Mouse (Mus musculus): ENCODE results near the gene Spata5.
A peak's percentile ranks its signal among the peaks of the same experiment; 100 is the strongest.

Gene Spata5

GRCm38 (mm10) chr3:37419458-37419991 is at the start of gene Spata5:
Spata5 (plus strand) TSS chr3:37419896.
- DNase-seq (ENCODE audit: low read depth, low spot score) = peak; percentile 100
- H3K36me3 ChIP-seq (ENCODE audit: control insufficient read depth, insufficient read depth, low read length, poor library complexity, severe bottlenecking) = no peaks in the 10 kb centered on the region
- H3K27me3 ChIP-seq (ENCODE audit: control insufficient read depth, insufficient read depth, low read length, poor library complexity, severe bottlenecking) = no peaks in the 10 kb centered on the region

- Histone ChIP-seq H3K36me3 (ENCODE audit: control insufficient read depth, insufficient read depth, low read length, poor library complexity, severe bottlenecking) (no peaks in the 10 kb centered on the region), H3K27me3 (ENCODE audit: control insufficient read depth, insufficient read depth, low read length, poor library complexity, severe bottlenecking) (no peaks in the 10 kb centered on the region)
- DNase-seq (ENCODE audit: low read depth, low spot score) = no peak
Observed at GRCm38 (mm10) chr3:37370407-37370806, 49.3 kb upstream of the Spata5 start.

- no peak for DNase-seq (ENCODE audit: low read depth, low spot score)
- Histone ChIP-seq H3K36me3 (ENCODE audit: control insufficient read depth, insufficient read depth, low read length, poor library complexity, severe bottlenecking) (no peaks in the 10 kb centered on the region), H3K27me3 (ENCODE audit: control insufficient read depth, insufficient read depth, low read length, poor library complexity, severe bottlenecking) (no peaks in the 10 kb centered on the region)
Observed at GRCm38 (mm10) chr3:37373712-37374111, 46.0 kb upstream of the Spata5 start.

GRCm38 (mm10) chr3:37377926-37378325 is 41.8 kb upstream of the Spata5 start:
- H3K36me3 ChIP-seq (ENCODE audit: control insufficient read depth, insufficient read depth, low read length, poor library complexity, severe bottlenecking) = no peaks in the 10 kb centered on the region

GRCm38 (mm10) chr3:37378412-37378811 is 41.3 kb upstream of the Spata5 start:
- no peak for DNase-seq (ENCODE audit: low read depth, low spot score)
- Histone ChIP-seq H3K36me3 (ENCODE audit: control insufficient read depth, insufficient read depth, low read length, poor library complexity, severe bottlenecking) (no peaks in the 10 kb centered on the region), H3K27me3 (ENCODE audit: control insufficient read depth, insufficient read depth, low read length, poor library complexity, severe bottlenecking) (no peaks in the 10 kb centered on the region)

More at GRCm38 (mm10) chr3:37377926-37378325, 41.8 kb upstream of the Spata5 start:
- no peaks in the 10 kb centered on the region for H3K27me3 ChIP-seq (ENCODE audit: control insufficient read depth, insufficient read depth, low read length, poor library complexity, severe bottlenecking)
- no peak for DNase-seq (ENCODE audit: low read depth, low spot score)

GRCm38 (mm10) chr3:37379201-37379600 is 40.5 kb upstream of the Spata5 start:
- H3K27me3 ChIP-seq (ENCODE audit: control insufficient read depth, insufficient read depth, low read length, poor library complexity, severe bottlenecking) = no peaks in the 10 kb centered on the region
- H3K36me3 ChIP-seq (ENCODE audit: control insufficient read depth, insufficient read depth, low read length, poor library complexity, severe bottlenecking) = no peaks in the 10 kb centered on the region
- DNase-seq (ENCODE audit: low read depth, low spot score) = no peak

GRCm38 (mm10) chr3:37379930-37380881 is 39.5 kb upstream of the Spata5 start:
- Histone ChIP-seq H3K27me3 (ENCODE audit: control insufficient read depth, insufficient read depth, low read length, poor library complexity, severe bottlenecking) (no peaks in the 10 kb centered on the region), H3K36me3 (ENCODE audit: control insufficient read depth, insufficient read depth, low read length, poor library complexity, severe bottlenecking) (no peaks in the 10 kb centered on the region)
- DNase-seq (ENCODE audit: low read depth, low spot score) = no peak

- Histone ChIP-seq H3K27me3 (ENCODE audit: control insufficient read depth, insufficient read depth, low read length, poor library complexity, severe bottlenecking) (no peaks in the 10 kb centered on the region), H3K36me3 (ENCODE audit: control insufficient read depth, insufficient read depth, low read length, poor library complexity, severe bottlenecking) (no peaks in the 10 kb centered on the region)
- DNase-seq (ENCODE audit: low read depth, low spot score) = no peak
Observed at GRCm38 (mm10) chr3:37381457-37381856, 38.2 kb upstream of the Spata5 start.

- no peaks in the 10 kb centered on the region for H3K36me3 ChIP-seq (ENCODE audit: control insufficient read depth, insufficient read depth, low read length, poor library complexity, severe bottlenecking)
- no peak for DNase-seq (ENCODE audit: low read depth, low spot score)
Observed at GRCm38 (mm10) chr3:37383096-37383765, 36.5 kb upstream of the Spata5 start.

GRCm38 (mm10) chr3:37387310-37387709 is 32.4 kb upstream of the Spata5 start:
- H3K27me3 ChIP-seq (ENCODE audit: control insufficient read depth, insufficient read depth, low read length, poor library complexity, severe bottlenecking) = no peaks in the 10 kb centered on the region
- DNase-seq (ENCODE audit: low read depth, low spot score) = peak; percentile 19
- H3K36me3 ChIP-seq (ENCODE audit: control insufficient read depth, insufficient read depth, low read length, poor library complexity, severe bottlenecking) = no peaks in the 10 kb centered on the region

More at GRCm38 (mm10) chr3:37383096-37383765, 36.5 kb upstream of the Spata5 start:
- no peaks in the 10 kb centered on the region for H3K27me3 ChIP-seq (ENCODE audit: control insufficient read depth, insufficient read depth, low read length, poor library complexity, severe bottlenecking)

- no peaks in the 10 kb centered on the region for H3K36me3 ChIP-seq (ENCODE audit: control insufficient read depth, insufficient read depth, low read length, poor library complexity, severe bottlenecking)
- no peaks in the 10 kb centered on the region for H3K27me3 ChIP-seq (ENCODE audit: control insufficient read depth, insufficient read depth, low read length, poor library complexity, severe bottlenecking)
- no peak for DNase-seq (ENCODE audit: low read depth, low spot score)
Observed at GRCm38 (mm10) chr3:37396930-37397608, 22.6 kb upstream of the Spata5 start.

- no peaks in the 10 kb centered on the region for H3K27me3 ChIP-seq (ENCODE audit: control insufficient read depth, insufficient read depth, low read length, poor library complexity, severe bottlenecking)
- no peaks in the 10 kb centered on the region for H3K36me3 ChIP-seq (ENCODE audit: control insufficient read depth, insufficient read depth, low read length, poor library complexity, severe bottlenecking)
- no peak for DNase-seq (ENCODE audit: low read depth, low spot score)
Observed at GRCm38 (mm10) chr3:37397646-37398045, 22.1 kb upstream of the Spata5 start.

- no peak for DNase-seq (ENCODE audit: low read depth, low spot score)
- Histone ChIP-seq H3K27me3 (ENCODE audit: control insufficient read depth, insufficient read depth, low read length, poor library complexity, severe bottlenecking) (no peaks in the 10 kb centered on the region), H3K36me3 (ENCODE audit: control insufficient read depth, insufficient read depth, low read length, poor library complexity, severe bottlenecking) (no peaks in the 10 kb centered on the region)
Observed at GRCm38 (mm10) chr3:37398661-37399395, 20.9 kb upstream of the Spata5 start.
